Mouse (Mus musculus): ENCODE data around the gene 1700074P13Rik.
"Not testable (repeated sequence)": the region's sequence is repeated elsewhere in the genome, so short reads cannot be mapped to it uniquely, and the experiment has no call there.

1700074P13Rik gene

DNA sequence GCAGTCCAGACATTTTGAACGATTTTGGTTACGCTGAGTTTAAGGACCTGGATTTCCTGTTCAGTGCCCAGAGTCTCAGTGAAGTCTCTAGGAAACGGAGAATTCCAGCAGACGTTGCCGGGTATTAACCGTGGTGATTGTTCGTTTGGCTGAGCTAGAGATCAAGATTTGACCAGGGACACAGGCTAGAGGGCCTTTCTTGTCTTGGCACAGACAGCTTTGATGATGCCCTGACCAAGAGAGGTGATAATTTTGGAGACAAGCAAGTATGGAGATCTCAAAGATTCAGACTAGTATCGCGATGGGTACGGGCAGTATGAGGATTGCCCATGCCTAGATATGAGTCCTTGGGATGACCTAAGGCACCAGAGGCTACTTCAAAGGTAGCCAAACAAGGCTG lies at the start of gene 1700074P13Rik:
TSS of gene 1700074P13Rik (minus strand) at position 101 of the 400 bp plus-strand sequence.
- no peak for DNase-seq (ENCODE audit: extremely low spot score, low read depth, low spot score)

GRCm38 (mm10) chr6:40964454-40964853 lies 24.1 kb upstream of the 1700074P13Rik start, which contains the start of gene 1810009J06Rik:
TSS of gene 1810009J06Rik (plus strand) at chr6:40964754.
- not testable (repeated sequence) for DNase-seq (ENCODE audit: extremely low spot score, low read depth, low spot score)

DNA sequence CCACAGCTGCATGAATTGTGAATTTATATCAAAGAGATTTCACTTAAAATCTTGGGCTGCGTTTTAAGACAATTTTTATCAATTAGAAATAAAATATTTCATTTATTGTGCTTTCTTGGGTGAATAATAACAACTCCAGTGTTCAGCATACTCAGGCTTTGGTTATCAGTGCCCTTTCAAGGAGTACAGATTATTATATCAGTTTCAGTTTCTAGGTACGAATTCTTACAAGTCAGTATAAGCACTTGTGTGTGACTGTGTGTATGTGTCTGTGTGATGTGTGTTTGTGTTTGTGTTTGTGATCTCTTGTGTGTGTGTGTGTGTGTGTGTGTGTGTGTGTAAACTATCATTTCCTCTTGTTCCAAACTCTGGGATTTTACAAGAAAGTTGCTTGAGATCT lies 13.4 kb upstream of the 1700074P13Rik start:
- DNase-seq (ENCODE audit: extremely low spot score, low read depth, low spot score): no peak

DNA sequence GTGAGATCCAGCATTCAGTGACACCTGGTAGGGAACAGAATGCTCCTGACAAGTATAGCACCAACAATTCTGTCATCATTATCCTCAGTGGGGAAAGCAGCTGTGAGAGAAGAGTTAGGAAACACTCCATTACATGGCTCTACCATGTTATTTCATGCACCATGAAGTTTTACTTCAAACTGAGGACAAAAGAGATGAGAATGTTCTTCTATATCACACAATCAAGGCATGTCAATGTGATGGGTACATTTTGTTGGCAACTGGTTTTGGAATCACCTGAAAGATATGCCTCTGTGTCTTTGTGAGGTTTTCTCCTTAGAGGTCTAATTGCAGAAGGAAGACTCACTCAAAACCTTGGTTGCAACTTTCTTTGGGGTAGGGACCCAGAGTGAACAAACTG lies 11.4 kb upstream of the 1700074P13Rik start, which contains the start of gene Gm4744:
TSS of gene Gm4744 (minus strand) at position 101 of the 400 bp plus-strand sequence.
- DNase-seq (ENCODE audit: extremely low spot score, low read depth, low spot score): no peak

GRCm38 (mm10) chr6:40919954-40920353 lies 20.4 kb downstream of the 1700074P13Rik start:
- DNase-seq (ENCODE audit: extremely low spot score, low read depth, low spot score): no peak

- no peak for DNase-seq (ENCODE audit: extremely low spot score, low read depth, low spot score)
Observed at GRCm38 (mm10) chr6:40900287-40900686, 40.1 kb downstream of the 1700074P13Rik start, which contains the start of gene Prss58. TSS of gene Prss58 (minus strand) at chr6:40900387.

DNA sequence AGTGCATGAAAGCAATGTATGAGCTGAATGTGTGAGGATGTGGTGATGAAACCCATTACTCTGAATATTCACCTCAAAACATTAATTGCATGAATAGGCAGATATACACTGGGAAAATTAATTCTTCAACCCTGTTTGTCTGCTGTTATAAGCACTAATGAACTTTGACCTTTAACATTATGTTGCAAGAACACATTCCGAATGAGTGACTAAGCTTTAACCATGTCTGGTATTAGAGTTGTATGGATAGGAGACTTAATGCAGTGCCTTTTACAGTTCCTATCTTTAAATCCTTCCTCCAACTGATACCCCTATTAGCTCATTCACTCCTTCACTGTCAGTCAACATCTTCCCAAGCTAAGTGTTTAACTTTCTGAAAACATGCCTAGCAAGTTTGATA lies 45.6 kb downstream of the 1700074P13Rik start:
- no peak for DNase-seq (ENCODE audit: extremely low spot score, low read depth, low spot score)

- no peak for DNase-seq (ENCODE audit: extremely low spot score, low read depth, low spot score)
Observed at GRCm38 (mm10) chr6:40893577-40893976, 46.8 kb downstream of the 1700074P13Rik start.

- no peak for DNase-seq (ENCODE audit: extremely low spot score, low read depth, low spot score)
Observed at GRCm38 (mm10) chr6:40891754-40892153, 48.6 kb downstream of the 1700074P13Rik start.

DNA sequence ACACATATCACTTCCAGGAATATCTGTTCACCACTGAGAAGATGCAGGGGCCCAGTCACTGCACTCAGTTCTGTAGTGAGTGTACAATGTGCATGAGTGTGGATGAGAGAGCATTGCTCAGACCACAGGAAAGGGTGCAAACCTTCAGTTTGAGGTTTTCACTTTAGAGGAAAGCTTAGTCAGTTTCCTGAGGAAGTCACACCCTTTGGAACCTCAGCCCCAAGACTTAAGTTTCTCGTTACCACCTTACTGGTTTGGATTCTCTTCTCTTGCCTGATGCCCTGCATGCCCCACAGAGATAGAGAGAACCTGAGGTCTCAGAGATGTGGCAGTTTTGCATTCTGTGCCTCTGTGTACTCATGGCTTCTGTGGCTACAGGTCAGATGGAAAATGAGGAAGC lies 49.4 kb downstream of the 1700074P13Rik start:
- no peak for DNase-seq (ENCODE audit: extremely low spot score, low read depth, low spot score)

- DNase-seq (ENCODE audit: extremely low spot score, low read depth, low spot score): no peak
Observed at GRCm38 (mm10) chr6:40887394-40887793, 53.0 kb downstream of the 1700074P13Rik start, which contains the start of gene Moxd2. TSS of gene Moxd2 (minus strand) at chr6:40887494.

Measured in hindlimb bud, embryonic 11.5 days (tissue).